Mouse (Mus musculus) G1E (cell line): Measurements from ENCODE around the gene Crocc. TPM values are rescaled to one million over a fixed set of nuclear protein-coding genes. Genes with fewer than 3 reads are reported as not detected.

ENCODE experiments used
- ATAC-seq: 2 replicates; pipeline ENCODE4 v1.8.0; 2016; ENCODE audit warnings: mild to moderate bottlenecking; ENCODE audit not compliant: insufficient number of reproducible peaks, poor library complexity, low FRiP score, severe bottlenecking; ENCODE audit errors: extremely low read depth
- DNase-seq: peaks from one replicate; pipeline ENCODE4 v3.0.0; 2012; ENCODE audit warnings: low spot score
- H3K27me3 ChIP-seq: 2 replicates; pipeline ENCODE4 v1.6.1; 2012; ENCODE audit warnings: mild to moderate bottlenecking, low read length, inconsistent platforms; ENCODE audit not compliant: insufficient read depth
- H3K36me3 ChIP-seq: replicated peaks from 2 replicates; pipeline ENCODE3; 2012; ENCODE audit warnings: mild to moderate bottlenecking, inconsistent platforms
- H3K4me1 ChIP-seq: 2 replicates; pipeline ENCODE4 v1.6.1; 2012; ENCODE audit warnings: low read depth, low read length, inconsistent platforms, mixed read lengths; ENCODE audit not compliant: insufficient read depth
- H3K4me3 ChIP-seq: 2 replicates; pipeline ENCODE4 v1.5.1; 2012; ENCODE audit warnings: low read depth, mild to moderate bottlenecking, inconsistent platforms, low read length, moderate library complexity, mixed read lengths
- H3K9me3 ChIP-seq: replicated peaks from 2 replicates; pipeline ENCODE4 v1.6.1; 2012; ENCODE audit warnings: inconsistent platforms
- CTCF ChIP-seq: IDR thresholded peaks from 2 replicates; pipeline ENCODE4 v1.5.1; 2012; ENCODE audit warnings: low read depth, low read length, inconsistent platforms, mixed read lengths
- GATA1 ChIP-seq: IDR thresholded peaks from 2 replicates; pipeline ENCODE4 v1.6.1; 2012; ENCODE audit warnings: borderline replicate concordance, low read length, inconsistent platforms, mixed read lengths
- GATA2 ChIP-seq: IDR thresholded peaks from 2 replicates; pipeline ENCODE4 v1.6.1; 2012; ENCODE audit warnings: low read depth, low read length, inconsistent platforms, borderline replicate concordance
- POLR2AphosphoS5 ChIP-seq: IDR thresholded peaks from 2 replicates; pipeline ENCODE4 v1.6.1; 2012; ENCODE audit warnings: low read depth, low read length, inconsistent platforms; ENCODE audit not compliant: insufficient replicate concordance
- TAL1 ChIP-seq: conservative IDR thresholded peaks from 2 replicates; pipeline ENCODE4 v1.6.1; 2012; ENCODE audit warnings: low read depth, low read length, inconsistent platforms, mixed read lengths
- polyA plus RNA-seq: library from polyadenylated mRNA; stranded (reverse); fragments of >175 nt; gene quantifications from 2 replicates; pipeline ENCODE4 v1.2.3, GENCODE M21; 2012
- total RNA-seq, 2 experiments: library from RNA; stranded (forward) in 1 of 2; stranded (reverse) in 1 of 2; fragments of 200-1000 nt in 1 of 2; fragments of >200 nt in 1 of 2; fragmentation: Nextera tagmentation in 1 of 2; gene quantifications; 2 replicates each; pipeline ENCODE4 v1.2.3; 2014 to 2017

Crocc gene
- total and polyA plus RNA-seq, 3 experiments: 1.7 to 5.3 (median 3.4) TPM

GRCm38 (mm10) chr4:141044816-141045215 lies 15.5 kb downstream of the Crocc start:
- ATAC-seq: peak; percentile 75; the same call in 1 of the 2 replicates
- peaks cover 4% of the 10 kb centered on the region; the same call in 1 of the 2 replicates for H3K4me1 ChIP-seq
- no peak overlapping the region for H3K4me3 ChIP-seq
- H3K9me3 ChIP-seq: no peaks in the 10 kb centered on the region
- DNase-seq: peak; percentile 32
- H3K27me3 ChIP-seq: peaks cover 2% of the 10 kb centered on the region; the same call in 1 of the 2 replicates
- H3K36me3 ChIP-seq: peaks cover 27% of the 10 kb centered on the region
- TF ChIP-seq CTCF (peak; percentile 44), GATA1 (no peak)

GRCm38 (mm10) chr4:141041117-141041516 lies 19.2 kb downstream of the Crocc start:
- ATAC-seq: no peak
- Histone ChIP-seq H3K4me3 (no peak overlapping the region), H3K27me3 (no peaks in the 10 kb centered on the region; the same call in 1 of the 2 replicates), H3K4me1 (no peaks in the 10 kb centered on the region; the same call in 1 of the 2 replicates), H3K36me3 (peaks cover 17% of the 10 kb centered on the region), H3K9me3 (no peaks in the 10 kb centered on the region)
- no peak for DNase-seq
- TF ChIP-seq GATA2 (no peak), POLR2AphosphoS5 (no peak), CTCF (no peak)

- DNase-seq (no peak), ATAC-seq (no peak)
- no peak overlapping the region for H3K4me3 ChIP-seq
- no peaks in the 10 kb centered on the region for H3K9me3 ChIP-seq
- H3K27me3 ChIP-seq: peaks cover 10% of the 10 kb centered on the region; the same call in 1 of the 2 replicates
- peaks cover 11% of the 10 kb centered on the region for H3K36me3 ChIP-seq
- TF ChIP-seq POLR2AphosphoS5: no peak
- H3K4me1 ChIP-seq: 0 out of 2 replicates have a peak, but pooled peaks cover 3% of the 10 kb centered on the region
Observed at GRCm38 (mm10) chr4:141033606-141034549, 26.5 kb downstream of the Crocc start.

GRCm38 (mm10) chr4:141031733-141032132 lies 28.6 kb downstream of the Crocc start:
- TF ChIP-seq GATA2 (no peak), POLR2AphosphoS5 (no peak), CTCF (peak; percentile 89), TAL1 (no peak)
- H3K36me3 ChIP-seq: peaks cover 13% of the 10 kb centered on the region
- no peak overlapping the region for H3K4me3 ChIP-seq
- H3K4me1 ChIP-seq: 0 out of 2 replicates have a peak, but pooled peaks cover 3% of the 10 kb centered on the region
- H3K27me3 ChIP-seq: peaks cover 10% of the 10 kb centered on the region; the same call in 1 of the 2 replicates
- DNase-seq (peak; percentile 83), ATAC-seq (peak; percentile 65)
- no peaks in the 10 kb centered on the region for H3K9me3 ChIP-seq

- peaks cover 11% of the 10 kb centered on the region for H3K36me3 ChIP-seq
- DNase-seq: no peak
- no peaks in the 10 kb centered on the region for H3K9me3 ChIP-seq
- no peak overlapping the region for H3K4me3 ChIP-seq
- peaks cover 17% of the 10 kb centered on the region; the same call in 1 of the 2 replicates for H3K27me3 ChIP-seq
- TF ChIP-seq TAL1: no peak
- TF ChIP-seq CTCF: no peak
- no peak for TF ChIP-seq GATA2
- no peak for TF ChIP-seq GATA1
- no peak for TF ChIP-seq POLR2AphosphoS5
- H3K4me1 ChIP-seq: 0 out of 2 replicates have a peak, but pooled peaks cover 3% of the 10 kb centered on the region
- ATAC-seq: no peak
Observed at GRCm38 (mm10) chr4:141030541-141031206, 29.7 kb downstream of the Crocc start.

- Histone ChIP-seq H3K9me3 (no peaks in the 10 kb centered on the region), H3K4me1 (no peaks in the 10 kb centered on the region), H3K36me3 (peaks cover 7% of the 10 kb centered on the region), H3K27me3 (peaks cover 21% of the 10 kb centered on the region), H3K4me3 (no peak overlapping the region)
- no peak for ATAC-seq
- no peak for DNase-seq
- no peak for TF ChIP-seq TAL1
- no peak for TF ChIP-seq CTCF
- TF ChIP-seq GATA1: no peak
- TF ChIP-seq GATA2: no peak
- TF ChIP-seq POLR2AphosphoS5: no peak
Observed at GRCm38 (mm10) chr4:141024992-141025391, 35.4 kb downstream of the Crocc start.
